Mouse (Mus musculus): ENCODE results near the gene Tmc6. TPM values are rescaled to one million over a fixed set of nuclear protein-coding genes. Genes with fewer than 3 reads are reported as not detected.

The Tmc6 gene
- polyA plus RNA-seq, 1 experiment from 2014 or later = 50.5 TPM

DNA sequence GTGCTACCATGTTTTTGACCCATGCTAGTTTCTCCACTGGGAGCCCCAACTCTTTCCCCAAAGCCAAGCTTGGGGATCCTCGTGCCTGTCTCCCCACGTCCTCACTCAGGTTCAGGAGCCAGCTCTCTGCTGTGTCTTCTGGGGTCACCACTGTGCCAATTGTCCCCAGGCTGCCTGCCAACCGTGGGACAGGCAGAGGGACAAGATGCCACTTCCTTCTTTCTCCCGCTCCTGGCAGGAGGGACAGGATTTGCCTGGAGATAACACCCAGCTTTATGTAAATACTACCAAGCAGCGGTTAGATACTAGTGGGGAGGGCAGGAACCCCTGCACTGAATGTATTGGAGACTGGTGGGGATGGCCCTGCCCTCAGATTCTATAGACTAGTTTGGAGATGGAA, 31.9 kb upstream of the Tmc6 start:
- Histone ChIP-seq H3K9me3 (ENCODE audit: low read length) (no peaks in the 10 kb centered on the region), H3K4me1 (ENCODE audit: insufficient read depth, low read length) (peaks cover 16% of the 10 kb centered on the region), H3K27ac (ENCODE audit: low read length) (no peak overlapping the region), H3K4me2 (replicated peaks; ENCODE audit: low read depth, low read length) (no peak overlapping the region), H3K4me3 (ENCODE audit: low read length) (no peak overlapping the region), H3K9ac (replicated peaks; ENCODE audit: low read length) (no peak overlapping the region), H3K27me3 (ENCODE audit: insufficient read depth, low read length) (no peaks in the 10 kb centered on the region), H3K36me3 (ENCODE audit: insufficient read depth, low read length) (peaks cover 52% of the 10 kb centered on the region)
- no peak for ATAC-seq (ENCODE audit: low FRiP score, low TSS enrichment)
- WGBS = 78% methylated on average over 5 of the region's 5 CpGs

DNA sequence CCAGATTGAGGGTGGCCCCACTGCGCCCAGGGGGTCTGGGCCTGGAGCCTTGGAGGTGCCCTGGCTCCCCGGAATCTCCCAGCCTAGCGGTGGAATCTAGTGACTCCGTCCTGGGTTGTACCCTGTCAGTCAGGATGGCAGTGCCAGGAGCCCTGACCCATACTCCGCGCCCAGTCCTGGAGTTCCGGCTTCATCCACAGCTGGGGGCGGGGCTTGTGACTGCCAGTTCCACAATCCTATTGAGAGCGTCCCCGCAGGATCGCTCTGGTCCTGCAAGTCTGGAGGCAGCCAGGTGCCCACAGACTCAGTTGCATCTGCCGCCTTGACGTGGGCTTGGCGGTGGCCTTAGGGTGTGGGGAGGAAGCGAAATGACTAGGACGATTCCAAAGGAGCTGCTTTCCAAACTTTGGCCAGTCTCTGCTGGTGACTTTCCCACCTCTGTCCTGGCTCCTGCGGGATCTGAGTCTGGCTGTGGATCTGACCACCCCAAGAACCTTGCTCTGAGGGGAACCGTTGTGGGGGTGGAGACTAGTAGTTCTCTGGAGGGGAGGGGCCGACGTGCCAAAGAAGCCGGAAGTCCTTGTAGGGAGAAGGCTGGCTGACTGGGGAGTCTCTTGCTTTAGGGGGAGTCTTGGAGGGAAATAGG, 28.5 kb upstream of the Tmc6 start:
- Histone ChIP-seq H3K4me3 (ENCODE audit: low read length) (peak overlapping the region; percentile 73), H3K9me3 (ENCODE audit: low read length) (no peaks in the 10 kb centered on the region), H3K27ac (ENCODE audit: low read length) (peak overlapping the region; percentile 80), H3K4me1 (ENCODE audit: insufficient read depth, low read length) (peaks cover 17% of the 10 kb centered on the region), H3K9ac (replicated peaks; ENCODE audit: low read length) (peak overlapping the region; percentile 88), H3K4me2 (replicated peaks; ENCODE audit: low read depth, low read length) (peak overlapping the region; percentile 97), H3K27me3 (ENCODE audit: insufficient read depth, low read length) (no peaks in the 10 kb centered on the region), H3K36me3 (ENCODE audit: insufficient read depth, low read length) (peaks cover 31% of the 10 kb centered on the region)
- ATAC-seq (ENCODE audit: low FRiP score, low TSS enrichment) = peak; percentile 88
- under 1% methylated on average over 21 of the region's 21 CpGs for WGBS

DNA sequence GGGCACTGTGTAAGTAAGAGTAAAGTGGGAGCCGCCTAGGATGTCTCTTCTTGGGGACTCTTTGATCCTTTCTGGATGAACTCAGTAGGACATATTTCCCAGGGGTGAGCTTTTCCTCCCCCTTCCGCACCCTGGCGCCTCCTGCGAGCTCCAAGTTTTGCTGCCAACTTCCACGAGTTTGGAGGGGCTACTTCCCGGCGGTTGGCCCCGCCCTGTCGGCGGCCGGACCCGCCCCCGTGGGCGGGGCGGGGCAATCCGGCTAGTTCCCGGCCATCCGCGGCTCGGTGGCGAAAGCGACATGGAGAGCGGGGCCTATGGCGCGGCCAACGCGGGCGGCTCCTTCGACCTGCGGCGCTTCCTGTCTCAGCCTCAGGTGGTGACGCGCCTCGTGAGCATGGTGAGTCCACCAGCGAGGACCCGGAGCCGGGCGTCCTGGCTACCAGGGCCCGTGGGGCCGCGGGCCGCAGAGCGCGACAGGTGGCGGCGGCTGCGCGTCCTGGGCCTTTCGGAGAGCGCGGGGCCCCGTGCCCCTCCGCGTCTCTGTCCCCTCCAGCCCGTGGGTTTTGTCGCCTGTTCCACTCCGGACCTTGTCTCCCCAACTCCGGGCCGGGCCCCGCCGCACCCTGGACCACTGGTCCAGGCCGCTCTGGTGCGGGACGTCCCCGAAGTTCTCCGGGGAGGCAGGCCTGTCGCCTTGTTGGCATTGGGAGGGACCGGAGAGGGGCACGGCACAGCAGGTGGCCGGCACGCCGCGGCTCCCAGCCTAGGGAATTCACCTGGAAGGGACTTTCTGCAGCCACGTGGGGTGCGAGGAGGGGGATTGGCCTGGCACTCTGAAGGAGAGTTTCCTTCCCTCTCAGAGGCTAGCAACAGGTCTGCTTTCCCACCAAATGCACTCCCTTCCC, 27.7 kb upstream of the Tmc6 start, which contains the start of the genes Gm20708 and Syngr2:
TSS of gene Gm20708 (plus strand) at position 262 of the 905 bp plus-strand sequence.
TSS of gene Syngr2 (plus strand) at position 262 of the 905 bp plus-strand sequence.
- H3K27me3 ChIP-seq (ENCODE audit: insufficient read depth, low read length) = no peaks in the 10 kb centered on the region
- peak; percentile 70 for ATAC-seq (ENCODE audit: low FRiP score, low TSS enrichment)
- peaks cover 17% of the 10 kb centered on the region for H3K4me1 ChIP-seq (ENCODE audit: insufficient read depth, low read length)
- peak within 1 kb of the TSS; percentile 97 for H3K4me2 ChIP-seq (replicated peaks; ENCODE audit: low read depth, low read length)
- H3K27ac ChIP-seq (ENCODE audit: low read length) = peak within 1 kb of the TSS; percentile 80
- under 1% methylated on average over 75 of the region's 75 CpGs for WGBS
- peak within 1 kb of the TSS; percentile 73 for H3K4me3 ChIP-seq (ENCODE audit: low read length)
- peaks cover 25% of the 10 kb centered on the region for H3K36me3 ChIP-seq (ENCODE audit: insufficient read depth, low read length)
- no peaks in the 10 kb centered on the region for H3K9me3 ChIP-seq (ENCODE audit: low read length)
- peak within 1 kb of the TSS; percentile 88 for H3K9ac ChIP-seq (replicated peaks; ENCODE audit: low read length)

DNA sequence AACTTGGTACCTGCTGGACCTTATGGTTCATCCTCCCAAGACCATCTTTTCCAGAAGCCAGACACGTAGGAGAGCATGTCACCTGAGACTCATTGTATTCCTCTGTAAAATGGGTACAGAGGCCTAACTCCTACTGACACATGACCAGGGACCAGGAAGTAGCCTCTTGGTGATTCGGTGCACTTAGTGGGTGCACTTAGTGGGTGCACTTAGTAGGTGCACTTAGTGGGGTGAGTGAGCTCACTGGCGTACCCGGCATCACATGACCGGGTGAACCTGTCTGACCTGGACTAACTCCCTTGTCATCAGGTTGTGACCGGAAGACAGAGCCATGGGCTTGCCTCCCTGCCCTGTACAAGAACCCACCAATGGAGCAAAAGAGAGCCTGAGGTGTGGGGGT, 24.8 kb upstream of the Tmc6 start:
- H3K4me1 ChIP-seq (ENCODE audit: insufficient read depth, low read length) = peaks cover 17% of the 10 kb centered on the region
- no peak overlapping the region for H3K27ac ChIP-seq (ENCODE audit: low read length)
- no peaks in the 10 kb centered on the region for H3K36me3 ChIP-seq (ENCODE audit: insufficient read depth, low read length)
- H3K4me2 ChIP-seq (replicated peaks; ENCODE audit: low read depth, low read length) = no peak overlapping the region
- H3K4me3 ChIP-seq (ENCODE audit: low read length) = no peak overlapping the region
- no peak for ATAC-seq (ENCODE audit: low FRiP score, low TSS enrichment)
- H3K9ac ChIP-seq (replicated peaks; ENCODE audit: low read length) = no peak overlapping the region
- H3K9me3 ChIP-seq (ENCODE audit: low read length) = no peaks in the 10 kb centered on the region
- WGBS = 94% methylated on average over 6 of the region's 6 CpGs
- H3K27me3 ChIP-seq (ENCODE audit: insufficient read depth, low read length) = no peaks in the 10 kb centered on the region

DNA sequence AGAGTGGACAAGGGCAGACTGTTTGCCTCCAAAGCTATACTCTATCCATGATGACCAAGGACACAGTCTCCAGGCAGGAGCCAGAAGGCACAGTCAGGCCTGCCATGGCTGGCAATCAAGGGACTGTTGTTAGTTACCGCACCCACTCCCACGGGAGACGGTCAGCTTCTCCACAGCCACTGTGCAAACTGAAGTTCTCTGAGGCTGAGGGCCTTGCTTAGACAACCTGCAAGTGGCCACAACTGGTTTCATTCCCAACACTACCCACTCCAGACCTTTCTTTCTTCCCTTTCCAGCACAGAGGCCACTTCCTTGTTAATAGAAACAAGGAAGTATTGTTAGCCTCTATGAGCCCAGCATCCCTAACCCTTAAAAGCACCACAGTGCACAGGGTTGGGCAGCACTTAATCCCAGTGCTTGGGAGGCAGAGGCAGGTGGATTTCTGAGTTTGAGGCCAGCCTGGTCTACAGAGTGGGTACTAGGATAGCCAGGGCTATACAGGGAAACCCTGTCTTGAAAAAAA, 21.2 kb upstream of the Tmc6 start:
- Histone ChIP-seq H3K4me3 (ENCODE audit: low read length) (no peak overlapping the region), H3K27me3 (ENCODE audit: insufficient read depth, low read length) (no peaks in the 10 kb centered on the region), H3K4me1 (ENCODE audit: insufficient read depth, low read length) (peaks cover 9% of the 10 kb centered on the region; the same call in 1 of the 2 replicates), H3K9me3 (ENCODE audit: low read length) (no peaks in the 10 kb centered on the region), H3K27ac (ENCODE audit: low read length) (no peak overlapping the region), H3K4me2 (replicated peaks; ENCODE audit: low read depth, low read length) (no peak overlapping the region), H3K9ac (replicated peaks; ENCODE audit: low read length) (no peak overlapping the region), H3K36me3 (ENCODE audit: insufficient read depth, low read length) (no peaks in the 10 kb centered on the region)
- ATAC-seq (ENCODE audit: low FRiP score, low TSS enrichment) = no peak
- 86% methylated on average over 3 of the region's 3 CpGs for WGBS

DNA sequence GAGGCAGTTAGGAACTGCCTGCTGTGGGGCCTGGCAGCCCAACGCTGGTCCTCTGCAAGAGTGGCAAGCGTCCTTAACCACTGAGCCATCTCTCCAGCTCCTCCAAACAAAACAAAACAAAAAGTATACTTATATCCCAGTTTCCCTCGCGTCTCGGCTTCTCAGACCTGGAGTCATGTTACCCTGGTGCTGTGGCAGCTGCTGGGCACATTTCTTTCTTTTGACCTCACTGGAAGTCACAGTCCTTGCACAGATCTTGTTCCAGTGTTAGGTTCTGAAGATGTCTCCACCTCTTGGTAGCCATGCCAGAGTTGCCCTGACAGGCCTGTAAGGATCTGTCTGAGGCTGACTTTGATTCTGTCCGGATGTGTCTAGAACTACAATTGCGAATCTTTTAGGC, 19.7 kb upstream of the Tmc6 start:
- Histone ChIP-seq H3K4me3 (ENCODE audit: low read length) (no peak overlapping the region), H3K9me3 (ENCODE audit: low read length) (no peaks in the 10 kb centered on the region), H3K4me2 (replicated peaks; ENCODE audit: low read depth, low read length) (no peak overlapping the region), H3K9ac (replicated peaks; ENCODE audit: low read length) (no peak overlapping the region), H3K4me1 (ENCODE audit: insufficient read depth, low read length) (peaks cover 13% of the 10 kb centered on the region), H3K27ac (ENCODE audit: low read length) (no peak overlapping the region), H3K27me3 (ENCODE audit: insufficient read depth, low read length) (no peaks in the 10 kb centered on the region), H3K36me3 (ENCODE audit: insufficient read depth, low read length) (no peaks in the 10 kb centered on the region)
- no peak for ATAC-seq (ENCODE audit: low FRiP score, low TSS enrichment)
- WGBS = 49% methylated on average over 7 of the region's 7 CpGs

DNA sequence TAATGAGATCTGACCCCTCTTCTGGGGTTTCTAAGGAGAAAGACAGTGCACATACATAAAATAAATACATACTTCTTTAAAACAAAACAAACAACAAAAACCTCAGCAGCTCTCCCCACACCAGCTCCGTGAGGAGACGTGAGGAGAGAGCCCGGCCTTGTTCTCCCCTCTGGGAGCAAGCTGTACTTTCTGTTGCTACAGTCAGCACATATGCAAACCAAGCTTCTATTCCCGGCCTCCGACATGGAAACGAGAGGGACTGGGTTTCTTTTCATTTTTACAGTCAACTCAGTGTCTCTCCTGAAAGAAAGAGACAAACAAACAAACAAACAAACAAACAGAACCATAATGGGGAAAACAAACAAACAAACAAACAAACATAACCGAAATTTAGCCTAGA, 18.0 kb upstream of the Tmc6 start:
- Histone ChIP-seq H3K4me1 (ENCODE audit: insufficient read depth, low read length) (peaks cover 13% of the 10 kb centered on the region), H3K36me3 (ENCODE audit: insufficient read depth, low read length) (no peaks in the 10 kb centered on the region), H3K9me3 (ENCODE audit: low read length) (no peaks in the 10 kb centered on the region), H3K27ac (ENCODE audit: low read length) (no peak overlapping the region), H3K4me3 (ENCODE audit: low read length) (no peak overlapping the region), H3K9ac (replicated peaks; ENCODE audit: low read length) (no peak overlapping the region), H3K27me3 (ENCODE audit: insufficient read depth, low read length) (no peaks in the 10 kb centered on the region), H3K4me2 (replicated peaks; ENCODE audit: low read depth, low read length) (no peak overlapping the region)
- no peak for ATAC-seq (ENCODE audit: low FRiP score, low TSS enrichment)
- WGBS = 89% methylated on average over 7 of the region's 7 CpGs

DNA sequence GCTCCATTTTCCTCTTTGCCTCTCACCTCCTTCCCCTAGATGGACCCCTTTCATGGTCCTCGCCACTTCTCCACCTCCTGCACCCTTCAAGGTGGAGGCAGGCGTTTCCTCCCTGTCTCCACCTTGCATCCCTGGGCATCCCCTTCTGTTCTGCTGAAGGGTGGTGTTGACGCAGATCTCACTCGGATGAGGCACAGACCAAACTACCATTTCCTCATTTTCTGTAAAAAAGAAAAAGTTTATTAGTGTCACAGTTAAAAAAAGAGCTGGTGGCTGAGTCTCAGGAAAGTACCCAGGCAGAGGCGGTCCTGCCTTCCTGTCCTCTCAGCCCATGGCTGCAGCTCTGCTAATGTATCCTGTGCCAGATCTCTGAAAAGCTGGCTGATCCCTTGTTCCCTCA, 17.2 kb upstream of the Tmc6 start:
- Histone ChIP-seq H3K9me3 (ENCODE audit: low read length) (no peaks in the 10 kb centered on the region), H3K27ac (ENCODE audit: low read length) (no peak overlapping the region), H3K4me2 (replicated peaks; ENCODE audit: low read depth, low read length) (no peak overlapping the region), H3K9ac (replicated peaks; ENCODE audit: low read length) (no peak overlapping the region), H3K4me3 (ENCODE audit: low read length) (no peak overlapping the region), H3K4me1 (ENCODE audit: insufficient read depth, low read length) (peaks cover 13% of the 10 kb centered on the region), H3K36me3 (ENCODE audit: insufficient read depth, low read length) (no peaks in the 10 kb centered on the region), H3K27me3 (ENCODE audit: insufficient read depth, low read length) (no peaks in the 10 kb centered on the region)
- no peak for ATAC-seq (ENCODE audit: low FRiP score, low TSS enrichment)
- WGBS = 66% methylated on average over 5 of the region's 5 CpGs

DNA sequence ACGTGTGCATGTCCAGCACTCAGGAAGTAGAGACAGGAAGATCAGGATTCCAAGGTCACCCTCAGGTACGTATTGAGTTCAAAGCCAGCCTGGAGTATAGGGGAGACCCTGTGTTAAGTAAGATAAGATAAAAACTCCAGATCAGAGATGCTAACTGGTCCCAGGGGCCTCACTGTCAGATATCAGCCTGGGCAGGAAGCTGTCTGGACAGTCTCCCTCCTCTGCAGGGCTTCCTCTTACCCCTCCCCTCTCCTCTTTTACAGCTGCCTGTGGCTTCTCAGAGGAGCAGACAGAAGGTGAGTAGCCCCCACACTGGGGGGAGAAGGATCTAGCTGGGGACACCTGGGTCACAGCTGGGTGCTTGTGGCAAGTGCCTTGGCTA, 16.2 kb upstream of the Tmc6 start:
- Histone ChIP-seq H3K36me3 (ENCODE audit: insufficient read depth, low read length) (no peaks in the 10 kb centered on the region), H3K4me1 (ENCODE audit: insufficient read depth, low read length) (peaks cover 13% of the 10 kb centered on the region), H3K4me3 (ENCODE audit: low read length) (no peak overlapping the region), H3K9ac (replicated peaks; ENCODE audit: low read length) (0 out of 2 replicates have a peak overlapping the region, but pooled peaks have one; percentile 26), H3K9me3 (ENCODE audit: low read length) (no peaks in the 10 kb centered on the region), H3K27ac (ENCODE audit: low read length) (no peak overlapping the region), H3K4me2 (replicated peaks; ENCODE audit: low read depth, low read length) (no peak overlapping the region), H3K27me3 (ENCODE audit: insufficient read depth, low read length) (no peaks in the 10 kb centered on the region)
- 0 out of 2 replicates have a peak, but pooled peaks have one; percentile 8 for ATAC-seq (ENCODE audit: low FRiP score, low TSS enrichment)
- whole genome bisulfite sequencing = 34% methylated on average over 2 of the region's 2 CpGs

Data from kidney, embryonic 16.5 days (tissue).